Mouse (Mus musculus) MEL (cell line): ENCODE measurements around the gene Scel. TPM values are rescaled to one million over a fixed set of nuclear protein-coding genes. Genes with fewer than 3 reads are reported as not detected.

Experiments used
- DNase-seq: peaks from one replicate; pipeline ENCODE4 v3.0.0; 2011; ENCODE audit warnings: low read depth, low spot score
- H3K27ac ChIP-seq: 2 replicates; pipeline ENCODE4 v1.5.1; 2012; ENCODE audit warnings: low read depth, mild to moderate bottlenecking, control low read depth, low read length, moderate library complexity; ENCODE audit not compliant: control insufficient read depth
- H3K27me3 ChIP-seq, 2 experiments: fragments of 150-350 bp in 1 of 2; sonication (generic) in 1 of 2; 2 replicates each; pipeline ENCODE4 v1.6.1; 2012; ENCODE audit warnings: low read length in 2 of 2, mild to moderate bottlenecking in 2 of 2, improper control_type of control experiment in 1 of 2, moderate library complexity in 1 of 2; ENCODE audit not compliant: insufficient read depth in 2 of 2, control insufficient read depth in 1 of 2
- H3K36me3 ChIP-seq, 2 experiments: 2 replicates each; pipeline ENCODE4 v1.6.1; 2012 to 2014; ENCODE audit warnings: low read length in 2 of 2, improper control_type of control experiment in 1 of 2, inconsistent platforms in 1 of 2, mild to moderate bottlenecking in 1 of 2; ENCODE audit not compliant: insufficient read depth in 2 of 2, control insufficient read depth in 1 of 2
- H3K4me1 ChIP-seq, 2 experiments: fragments of 150-350 bp in 1 of 2; sonication (generic) in 1 of 2; 2 replicates each; pipeline ENCODE4 v1.6.1; 2012; ENCODE audit warnings: low read length in 2 of 2, improper control_type of control experiment in 1 of 2, mild to moderate bottlenecking in 1 of 2; ENCODE audit not compliant: insufficient read depth in 2 of 2, control insufficient read depth in 1 of 2
- H3K4me3 ChIP-seq, 2 experiments: fragments of 150-350 bp in 1 of 2; sonication (generic) in 1 of 2; 2 replicates each; pipeline ENCODE4 v1.5.1; 2012; ENCODE audit warnings: low read depth in 2 of 2, low read length in 2 of 2, mild to moderate bottlenecking in 2 of 2, moderate library complexity in 2 of 2, control low read depth in 1 of 2, improper control_type of control experiment in 1 of 2; ENCODE audit not compliant: control insufficient read depth in 1 of 2, insufficient read depth in 1 of 2
- H3K79me2 ChIP-seq: 2 replicates; pipeline ENCODE4 v1.6.1; 2012; ENCODE audit warnings: mild to moderate bottlenecking, low read length, moderate library complexity; ENCODE audit not compliant: control insufficient read depth, poor library complexity, insufficient read depth
- H3K9ac ChIP-seq: 2 replicates; pipeline ENCODE4 v1.6.1; 2012; ENCODE audit warnings: low read depth, mild to moderate bottlenecking, control low read depth, low read length, moderate library complexity; ENCODE audit not compliant: control insufficient read depth, poor library complexity, severe bottlenecking
- H3K9me3 ChIP-seq: fragments of 150-350 bp; sonication (generic); replicated peaks from 2 replicates; pipeline ENCODE4 v1.6.1; 2012; ENCODE audit warnings: mild to moderate bottlenecking, low read length, improper control_type of control experiment, moderate library complexity; ENCODE audit not compliant: insufficient read depth
- CHD1 ChIP-seq: IDR thresholded peaks from 2 replicates; pipeline ENCODE4 v1.6.1; 2012; ENCODE audit warnings: low read depth, mild to moderate bottlenecking, inconsistent platforms, low read length, improper control_type of control experiment
- CHD2 ChIP-seq: IDR thresholded peaks from 2 replicates; pipeline ENCODE4 v1.6.1; 2011; ENCODE audit warnings: low read length, improper control_type of control experiment
- E2F4 ChIP-seq: IDR thresholded peaks from 2 replicates; pipeline ENCODE4 v1.6.1; 2011; ENCODE audit warnings: low read depth, low read length, improper control_type of control experiment, borderline replicate concordance
- EP300 ChIP-seq, 2 experiments: IDR thresholded peaks; 2 replicates each; pipeline ENCODE4 v1.6.1; 2011; ENCODE audit warnings: improper control_type of control experiment in 2 of 2, low read length in 2 of 2, low read depth in 1 of 2, mild to moderate bottlenecking in 1 of 2
- JUND ChIP-seq: IDR thresholded peaks from 2 replicates; pipeline ENCODE4 v1.6.1; 2011; ENCODE audit warnings: low read depth, mild to moderate bottlenecking, improper control_type of control experiment, low read length
- KAT2A ChIP-seq: conservative IDR thresholded peaks from 2 replicates; pipeline ENCODE4 v1.6.1; 2012; ENCODE audit warnings: low read depth, low read length, improper control_type of control experiment, inconsistent platforms
- MAX ChIP-seq: IDR thresholded peaks from 2 replicates; pipeline ENCODE4 v1.6.1; 2011; ENCODE audit warnings: low read length, improper control_type of control experiment
- MAZ ChIP-seq: IDR thresholded peaks from 2 replicates; pipeline ENCODE4 v1.6.1; 2012; ENCODE audit warnings: low read depth, mild to moderate bottlenecking, inconsistent platforms, low read length, improper control_type of control experiment
- MXI1 ChIP-seq: IDR thresholded peaks from 2 replicates; pipeline ENCODE4 v1.6.1; 2011; ENCODE audit warnings: mild to moderate bottlenecking, low read depth, low read length, improper control_type of control experiment
- MYB ChIP-seq: IDR thresholded peaks from 2 replicates; pipeline ENCODE4 v1.6.1; 2011; ENCODE audit warnings: mild to moderate bottlenecking, low read depth, low read length, improper control_type of control experiment
- MYC ChIP-seq: IDR thresholded peaks from 2 replicates; pipeline ENCODE4 v1.6.1; 2011; ENCODE audit warnings: low read depth, mild to moderate bottlenecking, low read length, improper control_type of control experiment, moderate library complexity
- NELFE ChIP-seq: IDR thresholded peaks from 2 replicates; pipeline ENCODE4 v1.6.1; 2011; ENCODE audit warnings: low read depth, low read length, improper control_type of control experiment
- NRF1 ChIP-seq: IDR thresholded peaks from 2 replicates; pipeline ENCODE4 v1.6.1; 2014; ENCODE audit warnings: low read depth, mild to moderate bottlenecking, inconsistent platforms, low read length, improper control_type of control experiment, moderate library complexity; ENCODE audit not compliant: poor library complexity, insufficient read depth, severe bottlenecking
- POLR2A ChIP-seq, 2 experiments: IDR thresholded peaks; 2 replicates each; pipeline ENCODE4 v1.6.1; 2011 to 2012; ENCODE audit warnings: low read length in 2 of 2, mild to moderate bottlenecking in 2 of 2, control low read depth in 1 of 2, improper control_type of control experiment in 1 of 2, low read depth in 1 of 2, moderate library complexity in 1 of 2; ENCODE audit not compliant: control insufficient read depth in 1 of 2, insufficient read depth in 1 of 2, poor library complexity in 1 of 2
- RAD21 ChIP-seq: IDR thresholded peaks from 2 replicates; pipeline ENCODE4 v1.6.1; 2011; ENCODE audit warnings: mild to moderate bottlenecking, low read depth, low read length, improper control_type of control experiment
- RCOR1 ChIP-seq: IDR thresholded peaks from 2 replicates; pipeline ENCODE4 v1.6.1; 2012; ENCODE audit warnings: low read depth, mild to moderate bottlenecking, inconsistent platforms, low read length, improper control_type of control experiment
- SIN3A ChIP-seq: IDR thresholded peaks from 2 replicates; pipeline ENCODE4 v1.6.1; 2012; ENCODE audit warnings: low read length, improper control_type of control experiment, inconsistent platforms
- SMC3 ChIP-seq: IDR thresholded peaks from 2 replicates; pipeline ENCODE4 v1.6.1; 2011; ENCODE audit warnings: low read depth, low read length, improper control_type of control experiment
- UBTF ChIP-seq: IDR thresholded peaks from 2 replicates; pipeline ENCODE4 v1.6.1; 2012; ENCODE audit warnings: low read depth, mild to moderate bottlenecking, inconsistent platforms, low read length, improper control_type of control experiment, moderate library complexity, borderline replicate concordance; ENCODE audit not compliant: insufficient read depth
- USF2 ChIP-seq, 2 experiments: IDR thresholded peaks; 2 replicates each; pipeline ENCODE4 v1.6.1; 2011 to 2012; ENCODE audit warnings: improper control_type of control experiment in 2 of 2, low read length in 2 of 2, borderline replicate concordance in 1 of 2, inconsistent platforms in 1 of 2, low read depth in 1 of 2, mild to moderate bottlenecking in 1 of 2; ENCODE audit not compliant: insufficient read depth in 1 of 2
- ZC3H11A ChIP-seq: IDR thresholded peaks from 2 replicates; pipeline ENCODE4 v1.6.1; 2012; ENCODE audit warnings: low read depth, mild to moderate bottlenecking, inconsistent platforms, low read length, improper control_type of control experiment
- ZNF384 ChIP-seq: IDR thresholded peaks from 2 replicates; pipeline ENCODE4 v1.6.1; 2012; ENCODE audit warnings: low read depth, mild to moderate bottlenecking, inconsistent platforms, low read length, improper control_type of control experiment
- polyA plus RNA-seq, 2 experiments: library from polyadenylated mRNA; stranded (reverse) in 1 of 2; unstranded in 1 of 2; fragments of >175 nt in 1 of 2; fragments of >200 nt in 1 of 2; gene quantifications; 2 replicates each; pipeline versions ENCODE4 v1.2.1 to v1.2.4; 2012; ENCODE audit warnings: low replicate concordance in 2 of 2, low read depth in 1 of 2; ENCODE audit not compliant: insufficient read length in 2 of 2, insufficient read depth in 1 of 2, missing spikeins in 1 of 2
- total RNA-seq: library from RNA; depleted of rRNA; stranded (reverse); fragments of 300-350 nt; gene quantifications from 2 replicates; pipeline ENCODE4 v1.2.3, GENCODE M21; 2012

Gene Scel
- total and polyA plus RNA-seq, 3 experiments = not detected

DNA sequence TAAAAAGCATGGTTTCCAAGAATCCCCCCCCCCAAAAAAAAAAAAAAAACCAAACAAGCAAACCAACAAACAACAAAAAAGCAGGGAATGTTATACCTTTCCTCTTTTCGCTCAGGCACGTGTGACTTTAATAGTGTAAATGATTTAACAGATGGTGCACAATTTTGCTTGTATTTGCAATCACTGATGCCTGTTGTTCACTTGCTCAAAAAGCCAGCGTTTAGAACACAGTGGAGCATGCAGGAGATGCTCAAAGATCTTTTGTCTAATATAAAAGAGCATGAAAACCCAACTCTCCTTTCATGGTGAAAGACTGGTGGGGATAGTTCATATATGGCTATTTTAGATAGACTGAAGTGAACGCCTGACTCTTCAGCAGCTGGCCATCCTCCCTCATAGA lies 136.2 kb downstream of the Scel start:
- Histone ChIP-seq H3K9ac (no peak overlapping the region), H3K27ac (no peak overlapping the region), H3K27me3 (no peaks in the 10 kb centered on the region), H3K79me2 (no peaks in the 10 kb centered on the region), H3K4me3 (no peak overlapping the region), H3K36me3 (no peaks in the 10 kb centered on the region), H3K9me3 (no peaks in the 10 kb centered on the region), H3K4me1 (no peaks in the 10 kb centered on the region)
- no peak for DNase-seq
- TF ChIP-seq MXI1 (no peak), MYC (no peak), MAZ (no peak), USF2 (IDR thresholded peaks at IDR 0.05; ENCODE audit: borderline replicate concordance in 1 of 2, insufficient read depth in 1 of 2, low read depth in 1 of 2, low read length in 2 of 2) (no peak), NELFE (no peak)

DNA sequence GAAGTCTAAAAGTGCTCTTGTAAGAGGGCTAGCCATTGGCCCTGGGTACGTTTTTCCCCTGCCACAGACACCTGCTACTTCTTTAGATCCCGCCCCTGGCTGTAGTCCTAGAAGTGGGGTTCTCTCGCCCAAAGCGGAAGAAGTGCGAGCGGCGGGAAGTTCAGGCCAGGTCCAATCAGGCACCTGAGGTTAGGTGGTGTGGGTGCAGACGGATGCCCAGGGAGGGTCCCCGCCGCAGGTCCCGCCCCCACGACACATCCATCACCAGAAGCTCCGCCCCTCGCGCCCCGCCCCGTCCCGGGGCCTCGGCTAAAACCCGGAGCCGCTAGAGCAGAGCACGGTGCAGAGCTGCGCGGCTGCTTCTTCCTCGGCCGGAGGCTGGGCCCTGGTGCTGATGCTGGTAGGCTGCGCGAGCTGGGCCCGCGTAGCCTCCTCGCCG lies 136.8 kb downstream of the Scel start, which contains the start of gene Slain1:
TSS of gene Slain1 (plus strand) at position 333 of the 439 bp plus-strand sequence.
- Histone ChIP-seq H3K9me3 (no peaks in the 10 kb centered on the region), H3K27me3 (no peaks in the 10 kb centered on the region), H3K36me3 (no peaks in the 10 kb centered on the region), H3K4me1 (no peaks in the 10 kb centered on the region), H3K9ac (no peak within 1 kb of the TSS), H3K79me2 (no peaks in the 10 kb centered on the region), H3K4me3 (no peak within 1 kb of the TSS), H3K27ac (no peak within 1 kb of the TSS)
- no peak for DNase-seq
- TF ChIP-seq ZC3H11A = no peak
- no peak for TF ChIP-seq USF2 (IDR thresholded peaks at IDR 0.05; ENCODE audit: borderline replicate concordance in 1 of 2, insufficient read depth in 1 of 2, low read depth in 1 of 2, low read length in 2 of 2)
- no peak for TF ChIP-seq CHD2
- no peak for TF ChIP-seq SIN3A
- no peak for TF ChIP-seq EP300 (IDR thresholded peaks at IDR 0.05; ENCODE audit: low read depth in 1 of 2, low read length in 2 of 2)
- no peak for TF ChIP-seq MYC
- no peak for TF ChIP-seq MYB
- no peak for TF ChIP-seq ZNF384
- TF ChIP-seq RAD21 = no peak

DNA sequence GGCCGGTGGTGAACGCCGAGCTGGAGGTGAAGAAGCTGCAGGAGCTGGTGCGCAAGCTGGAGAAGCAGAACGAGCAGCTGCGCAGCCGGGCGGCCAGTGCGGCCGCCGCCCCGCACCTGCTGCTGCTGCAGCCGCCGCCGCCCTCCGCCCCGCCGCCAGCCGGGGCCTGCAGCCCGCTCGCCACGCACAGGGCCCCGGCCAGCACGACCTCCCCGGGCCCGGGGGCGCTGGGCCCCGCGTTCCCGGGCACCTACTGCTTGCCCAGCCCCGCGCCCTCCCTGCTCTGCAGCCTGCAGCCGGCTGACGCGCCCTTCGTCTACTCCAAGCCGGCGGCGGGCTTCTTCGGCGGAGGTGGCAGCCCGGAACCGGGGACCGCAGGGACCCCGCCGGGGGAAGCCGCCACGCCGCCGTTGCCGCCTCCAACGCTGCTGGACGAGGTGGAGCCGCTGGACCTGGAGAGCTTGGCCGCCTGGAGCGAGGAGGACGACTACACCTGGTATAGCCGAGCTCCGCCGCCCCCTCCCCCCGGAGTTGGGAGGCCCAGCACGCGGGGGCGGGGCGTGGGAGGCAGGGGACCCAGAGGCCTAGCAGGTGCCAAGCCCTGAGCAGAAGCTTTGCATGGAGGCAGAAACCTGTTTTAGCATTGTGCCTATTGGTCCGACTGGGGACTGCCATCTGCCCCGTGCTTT lies 137.4 kb downstream of the Scel start:
- Histone ChIP-seq H3K4me1 (no peaks in the 10 kb centered on the region), H3K79me2 (no peaks in the 10 kb centered on the region), H3K27ac (no peak overlapping the region), H3K9ac (no peak overlapping the region), H3K4me3 (no peak overlapping the region)
- DNase-seq = no peak
- no peak for TF ChIP-seq E2F4
- TF ChIP-seq MYB = no peak
- TF ChIP-seq JUND = no peak
- no peak for TF ChIP-seq USF2 (IDR thresholded peaks at IDR 0.05; ENCODE audit: borderline replicate concordance in 1 of 2, insufficient read depth in 1 of 2, low read depth in 1 of 2, low read length in 2 of 2)
- no peak for TF ChIP-seq NRF1
- no peak for TF ChIP-seq POLR2A (IDR thresholded peaks at IDR 0.05; ENCODE audit: control insufficient read depth in 1 of 2, insufficient read depth in 1 of 2, low read depth in 1 of 2, low read length in 2 of 2, poor library complexity in 1 of 2)
- no peak for TF ChIP-seq CHD1
- no peak for TF ChIP-seq SMC3
- no peak for TF ChIP-seq ZC3H11A
- no peak for TF ChIP-seq NELFE
- no peak for TF ChIP-seq CHD2
- TF ChIP-seq MAX = no peak
- no peak for TF ChIP-seq EP300 (IDR thresholded peaks at IDR 0.05; ENCODE audit: low read depth in 1 of 2, low read length in 2 of 2)
- no peak for TF ChIP-seq RCOR1
- no peak for TF ChIP-seq ZNF384
- no peak for TF ChIP-seq UBTF
- no peak for TF ChIP-seq KAT2A
- no peak for TF ChIP-seq RAD21
- TF ChIP-seq, all 39 proteins: peak for 0
- Histone ChIP-seq H3K9me3 (no peaks in the 10 kb centered on the region), H3K36me3 (no peaks in the 10 kb centered on the region), H3K27me3 (no peaks in the 10 kb centered on the region)
